Mouse (Mus musculus) monocyte, adult 2 months (primary cell): ENCODE results near the gene Csgalnact2.
A peak's percentile ranks its signal among the peaks of the same experiment; 100 is the strongest.

Experiments
- DNase-seq, 2 experiments: peaks; one replicate each; pipeline ENCODE4 v3.0.0; 2022; ENCODE audit warnings: low spot score in 2 of 2, low read depth in 1 of 2

Gene Csgalnact2

DNA sequence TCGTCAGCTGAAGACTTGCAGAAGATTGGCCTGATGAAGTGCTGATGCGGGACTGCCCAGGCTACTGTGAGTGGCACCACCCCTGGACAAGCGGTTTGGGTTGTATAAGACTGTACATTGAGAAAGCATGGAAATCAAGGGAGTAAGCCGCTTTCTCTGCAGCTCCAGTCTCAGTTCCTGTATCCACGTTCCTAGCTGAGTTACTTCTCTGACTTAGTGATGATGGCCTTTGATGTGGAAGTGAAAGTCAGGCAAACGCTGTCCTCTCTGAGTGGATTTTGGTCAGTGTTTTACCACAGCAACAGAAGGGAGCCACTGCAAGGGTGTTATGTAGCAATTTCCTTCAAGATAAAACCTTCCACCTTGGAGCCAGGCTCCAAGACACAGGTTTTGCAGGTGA lies 2.0 kb upstream of the Csgalnact2 start:
- DNase-seq: peak; percentile 63 to 64

DNA sequence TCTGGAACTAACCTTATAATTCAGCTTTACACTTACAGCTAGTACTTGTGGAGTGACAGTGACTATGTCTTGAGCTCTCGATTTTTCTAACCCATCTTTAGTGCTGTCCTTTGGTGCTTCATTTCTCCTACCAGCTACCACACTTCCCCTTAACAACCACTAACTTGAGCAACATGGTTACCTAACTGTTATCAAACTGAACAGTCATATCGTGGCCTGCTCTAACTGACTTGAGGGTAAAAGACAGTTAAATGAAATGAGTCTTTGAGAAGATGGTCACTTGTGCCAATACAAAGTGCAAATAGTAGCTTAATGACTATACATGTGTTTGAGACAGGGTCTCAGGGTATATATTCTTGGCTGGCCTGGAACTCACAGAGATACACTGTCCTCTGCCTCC lies 1.8 kb downstream of the Csgalnact2 start:
- no peak for DNase-seq

- DNase-seq: no peak
Measured at GRCm38 (mm10) chr6:118134461-118134860, 4.5 kb downstream of the Csgalnact2 start.

GRCm38 (mm10) chr6:118130022-118130421 lies 8.9 kb downstream of the Csgalnact2 start:
- DNase-seq: no peak

DNA sequence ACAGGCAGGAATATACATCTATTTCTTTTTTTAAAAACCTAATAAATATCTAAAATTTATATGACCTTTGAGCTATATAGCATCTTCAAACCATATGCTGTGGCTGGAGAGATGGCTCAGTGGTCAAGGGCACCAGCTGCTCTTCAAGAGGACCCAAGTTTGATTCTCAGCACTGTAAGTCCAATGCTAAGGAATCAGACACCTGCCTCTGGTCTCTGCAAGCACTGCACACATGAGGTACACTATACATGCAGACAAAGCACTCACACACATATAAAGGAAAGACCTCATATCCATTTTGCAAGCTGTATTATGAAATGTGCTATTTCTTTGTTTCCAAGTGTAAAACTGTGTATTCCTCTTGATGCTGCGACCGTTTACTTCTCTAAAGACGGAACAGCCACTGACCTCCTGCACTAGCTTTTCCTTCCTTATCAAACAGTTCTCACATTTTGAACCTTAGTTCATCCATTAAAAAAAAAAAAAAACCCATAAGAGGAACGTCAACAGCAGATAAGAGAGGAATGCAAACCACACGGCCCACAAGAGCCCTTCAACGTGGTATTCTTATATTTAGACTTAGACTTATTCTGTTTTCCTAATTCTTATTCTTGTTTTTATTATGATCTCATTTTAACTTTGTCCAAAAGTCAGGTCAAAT lies 11.0 kb downstream of the Csgalnact2 start:
- DNase-seq: no peak

GRCm38 (mm10) chr6:118127198-118127597 lies 11.7 kb downstream of the Csgalnact2 start:
- no peak for DNase-seq

DNA sequence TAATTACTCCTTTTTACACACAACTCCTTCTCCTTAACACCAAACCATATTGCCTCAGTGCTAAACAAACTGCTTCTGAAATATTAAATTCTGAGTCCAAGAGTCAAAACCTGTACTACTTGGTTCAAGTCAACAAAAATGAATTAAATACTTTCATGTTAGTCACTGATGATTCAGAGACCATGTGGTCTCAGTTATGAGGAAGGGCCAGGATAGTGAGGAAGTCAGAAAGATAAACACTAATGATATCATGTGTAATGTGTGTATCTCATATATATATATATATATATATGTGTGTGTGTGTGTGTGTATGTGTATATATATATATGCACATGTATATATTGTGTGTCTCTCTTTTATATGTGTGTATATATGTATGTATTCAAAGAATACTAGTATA lies 12.4 kb downstream of the Csgalnact2 start:
- no peak for DNase-seq

GRCm38 (mm10) chr6:118122767-118123166 lies 16.2 kb downstream of the Csgalnact2 start:
- DNase-seq: no peak

- no peak for DNase-seq
Measured at GRCm38 (mm10) chr6:118111810-118112209, 27.1 kb downstream of the Csgalnact2 start.

DNA sequence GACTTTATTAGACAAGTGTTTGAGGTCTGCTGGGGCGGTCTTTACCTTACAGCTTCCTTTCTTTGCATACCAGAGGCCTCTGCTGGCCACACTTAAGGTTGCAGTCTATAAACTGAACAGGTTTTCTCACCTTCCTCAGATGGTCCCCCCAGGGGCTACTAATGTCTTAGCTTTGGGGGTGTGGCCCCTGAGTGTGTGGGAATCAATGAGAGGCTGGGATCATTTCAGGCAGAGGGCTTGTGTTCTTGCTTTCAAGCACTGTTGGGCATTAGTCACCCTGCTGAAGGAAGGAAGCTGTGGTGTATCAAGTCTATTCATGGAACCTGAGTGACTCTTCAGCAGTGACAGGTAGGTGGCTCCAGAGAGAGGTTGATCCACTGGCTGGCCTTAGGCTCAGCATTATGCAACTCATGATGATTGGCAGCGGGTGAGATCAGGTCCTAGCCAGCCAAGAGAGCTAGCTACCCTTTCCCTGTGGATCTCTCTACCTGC lies 39.6 kb downstream of the Csgalnact2 start:
- DNase-seq: no peak

- no peak for DNase-seq
Measured at GRCm38 (mm10) chr6:118097765-118098365, 41.1 kb downstream of the Csgalnact2 start.

GRCm38 (mm10) chr6:118090827-118091226 lies 48.1 kb downstream of the Csgalnact2 start:
- DNase-seq: no peak

DNA sequence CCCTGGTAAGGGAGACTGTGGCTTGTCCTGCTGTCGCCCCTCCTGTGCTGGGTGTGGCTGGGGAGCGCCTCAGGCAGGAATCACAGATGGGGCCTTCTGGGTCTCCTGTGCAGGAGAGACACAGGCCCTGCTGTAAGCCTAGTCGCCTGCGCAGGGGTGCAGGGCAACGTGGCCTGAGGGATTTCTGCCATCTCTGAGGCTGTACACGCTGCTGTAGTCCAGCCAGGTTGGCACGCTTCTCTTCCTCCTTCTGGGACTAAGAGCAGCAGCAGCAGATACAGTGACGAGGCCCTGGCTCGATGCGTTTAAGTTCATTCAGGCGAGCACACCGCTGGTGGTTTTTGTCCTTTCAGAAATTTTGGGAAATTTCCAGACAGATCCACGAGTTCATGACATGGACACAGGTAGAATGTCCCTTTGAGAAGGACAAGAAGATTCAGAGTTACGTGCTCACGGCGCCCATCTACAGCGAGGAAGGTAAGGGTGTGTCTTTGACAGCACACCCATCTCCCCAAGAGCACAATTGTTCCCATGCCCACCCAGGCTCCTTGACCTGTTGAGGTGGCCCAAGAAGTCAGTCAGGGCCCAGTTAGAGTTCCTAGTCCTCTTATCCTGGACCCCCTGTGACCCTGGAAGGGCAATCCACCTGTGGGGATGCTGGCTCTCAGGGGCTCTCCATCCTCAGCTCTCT lies 50.0 kb downstream of the Csgalnact2 start:
- DNase-seq: no peak

DNA sequence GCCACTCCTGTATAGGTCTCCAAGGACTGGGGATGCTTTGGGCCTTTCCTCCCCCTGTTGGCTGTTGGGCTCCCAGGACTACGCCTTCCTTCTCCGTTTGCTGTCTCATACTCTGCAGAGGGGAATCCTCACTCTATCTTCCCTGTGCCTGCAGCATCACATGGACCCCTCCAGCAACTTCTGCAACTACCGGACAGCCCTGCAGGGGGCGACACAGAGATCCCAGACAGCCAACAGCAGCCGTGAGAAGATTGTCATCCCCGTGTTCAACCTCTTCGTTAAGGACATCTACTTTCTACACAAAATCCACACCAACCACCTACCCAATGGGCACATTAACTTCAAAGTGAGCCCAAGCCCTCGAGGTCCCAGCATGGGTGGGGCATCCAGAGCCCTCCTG lies 51.0 kb downstream of the Csgalnact2 start:
- DNase-seq: no peak

DNA sequence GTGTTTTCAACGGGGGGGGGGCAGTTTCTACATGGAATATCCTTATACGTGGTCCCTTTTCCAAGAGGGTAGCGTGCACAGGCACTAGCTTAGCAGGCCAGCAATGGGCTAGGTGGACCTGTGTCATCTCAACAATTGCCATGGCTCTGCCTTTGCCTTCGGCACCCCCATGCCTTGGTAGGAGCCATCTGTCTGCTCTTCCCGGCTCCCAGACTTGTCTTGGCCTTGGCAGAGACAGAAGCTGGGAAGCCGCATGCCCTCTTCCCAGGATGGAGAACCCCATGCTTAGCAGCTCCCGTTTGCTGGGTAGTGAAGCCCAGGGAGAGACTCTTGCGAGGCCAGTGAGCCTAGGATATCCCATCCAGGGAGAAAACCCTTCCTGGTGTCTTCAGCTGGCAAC lies 54.3 kb downstream of the Csgalnact2 start:
- no peak for DNase-seq

DNA sequence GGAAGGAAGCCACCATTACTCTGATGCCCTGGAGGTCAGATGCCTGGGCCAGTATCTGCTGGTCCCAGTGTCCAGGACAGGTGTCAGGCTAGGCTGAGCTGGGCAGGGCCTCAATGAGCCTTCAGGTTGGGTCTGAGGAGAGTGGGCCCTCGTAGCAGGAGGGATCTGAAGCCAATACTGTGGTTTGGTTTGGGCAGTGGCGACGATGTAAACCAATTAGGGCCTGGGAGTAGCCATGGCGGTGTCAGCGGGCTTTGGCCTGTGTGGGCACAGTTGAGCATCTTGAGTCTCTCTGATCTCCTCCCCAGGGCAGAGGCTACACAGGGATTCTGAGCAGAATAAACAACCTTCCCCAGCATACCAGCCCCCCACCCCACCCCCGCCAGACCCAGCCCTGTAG lies 55.3 kb downstream of the Csgalnact2 start:
- DNase-seq: no peak

DNA sequence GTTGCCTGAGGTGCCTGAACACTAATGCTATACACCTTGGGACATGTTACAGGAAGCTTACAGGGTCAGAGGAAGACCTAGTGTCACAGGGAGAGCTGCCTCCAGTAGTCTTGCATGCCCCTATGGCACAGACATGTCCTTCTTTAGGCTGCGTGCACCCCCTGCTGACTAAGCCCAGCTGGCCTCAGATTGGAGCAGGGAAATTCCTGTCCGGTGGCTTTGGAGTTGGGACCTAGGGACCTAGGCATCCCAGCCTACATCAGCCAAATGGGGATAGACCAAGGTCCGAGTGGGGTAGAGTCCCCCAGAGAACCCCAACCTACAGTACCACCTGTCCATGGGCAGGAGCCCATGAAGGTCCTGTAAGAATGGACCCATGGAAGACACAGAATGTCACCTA lies 56.6 kb downstream of the Csgalnact2 start:
- no peak for DNase-seq

GRCm38 (mm10) chr6:118080711-118081110 lies 58.2 kb downstream of the Csgalnact2 start:
- DNase-seq: no peak

DNA sequence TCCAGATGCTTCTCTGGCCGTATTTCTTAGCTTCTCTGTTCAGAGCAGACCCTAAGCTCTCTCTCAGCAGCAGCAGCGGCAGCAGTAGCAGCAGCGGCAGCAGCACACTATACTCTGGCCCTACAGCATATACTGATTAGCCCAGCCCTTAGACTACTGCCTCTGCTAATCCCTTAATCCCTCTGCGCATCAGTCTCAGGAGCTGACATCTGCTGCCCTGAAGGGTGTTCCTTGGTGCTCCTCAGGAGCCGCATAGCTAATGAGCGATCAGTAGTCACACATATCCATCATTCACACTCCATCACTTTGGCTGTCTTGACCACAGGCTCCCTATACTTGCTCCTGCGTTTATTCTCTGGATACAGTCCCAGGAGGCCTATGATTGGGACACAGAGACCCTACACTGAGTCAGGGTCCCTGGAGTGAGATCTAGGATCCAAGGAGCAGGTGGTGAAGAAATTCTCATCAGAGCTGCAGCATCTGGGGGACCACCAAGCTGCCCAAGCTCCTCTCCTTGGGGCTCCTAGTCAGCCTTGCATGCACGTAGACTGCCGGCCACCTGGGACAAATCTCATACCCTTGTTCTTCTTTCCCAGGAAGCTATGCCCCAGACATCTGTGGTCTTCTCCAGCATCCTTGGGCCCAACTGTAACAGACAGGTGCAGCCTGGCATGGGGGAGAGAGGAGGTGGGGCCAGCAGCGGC lies 59.0 kb downstream of the Csgalnact2 start:
- no peak for DNase-seq

GRCm38 (mm10) chr6:118079292-118079691 lies 59.6 kb downstream of the Csgalnact2 start:
- no peak for DNase-seq

- DNase-seq: no peak
Measured at GRCm38 (mm10) chr6:118078751-118079150, 60.2 kb downstream of the Csgalnact2 start.

DNA sequence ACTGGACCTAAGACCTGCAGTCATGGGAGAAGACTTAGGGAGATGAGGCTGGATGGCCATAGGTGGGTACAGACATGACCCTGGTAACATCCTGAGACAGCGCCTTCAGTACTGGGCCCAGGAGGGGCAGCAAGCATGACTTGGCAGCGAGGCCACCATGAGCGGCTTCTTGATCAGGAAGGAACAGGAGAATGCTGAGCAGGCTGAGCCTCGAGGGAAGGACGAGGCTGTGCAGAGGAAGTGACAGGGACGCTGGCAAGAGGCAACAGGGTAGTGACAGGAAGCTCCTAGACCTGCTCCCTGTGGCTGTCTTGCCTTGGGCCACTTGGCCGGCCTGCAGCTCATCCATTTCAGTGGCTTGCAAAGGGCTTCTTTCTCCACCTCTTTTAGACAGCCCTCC lies 61.5 kb downstream of the Csgalnact2 start:
- DNase-seq: no peak
